Comparison of ENCODE assay signal across 8 mouse cellular contexts in the genomic region with DNA sequence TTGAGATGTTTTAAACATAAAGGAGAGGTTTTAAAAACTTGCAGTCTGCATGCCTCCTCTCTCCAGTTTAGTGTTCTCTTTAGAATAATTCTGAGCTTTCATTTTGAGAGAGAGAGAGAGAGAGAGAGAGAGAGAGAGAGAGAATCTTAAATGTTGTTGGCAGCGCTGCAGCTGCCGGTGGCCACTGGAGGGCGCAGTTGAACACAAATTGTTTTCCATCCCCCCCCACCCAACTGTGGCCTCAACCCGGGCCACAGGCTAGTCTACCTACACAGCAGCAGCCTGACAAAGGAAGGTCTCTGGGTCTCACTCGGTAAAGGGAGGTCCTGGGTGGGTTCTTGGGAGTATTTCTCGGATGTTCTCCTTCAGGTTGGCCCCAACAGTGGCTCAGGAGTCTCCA. TPM values are rescaled to one million over a fixed set of nuclear protein-coding genes. Genes with fewer than 3 reads are reported as not detected.
A peak's percentile ranks its signal among the peaks of the same experiment; 100 is the strongest.
DNase-seq lines count a peak whose midpoint lies in the region; ATAC-seq and TF ChIP-seq lines count a peak whose summit lies in the region.

No protein-coding gene starts in this region.

- no peak for TF ChIP-seq POLR2A in CH12.LX (IDR thresholded peaks at IDR 0.05; ENCODE audit: low read depth, low read length)

- peak; percentile 42 to 67 for DNase-seq in heart, postnatal 14 days
- no peak for DNase-seq in heart, embryonic 10.5 days (ENCODE audit: low spot score)
- peak; percentile 38 for DNase-seq in CH12.LX (ENCODE audit: extremely low read depth)
- DNase-seq in brain, adult 2 months (ENCODE audit: low read depth, low spot score) = peak; percentile 77
- peak; percentile 85 for DNase-seq in forebrain, postnatal 0 days
- DNase-seq in layer of hippocampus, postnatal 36 days = peak; percentile 36 to 54
- peak; percentile 88 for DNase-seq in midbrain, embryonic 14.5 days
- peak; percentile 43 for DNase-seq in urinary bladder, postnatal 14 days (ENCODE audit: low spot score)

- intact Hi-C loops in heart, postnatal 14 days (cut with DNase I) = loop anchor here (10.0 kb wide), 1 partner anchor 1084 kb away; no protein-coding TSS in a partner anchor

- peak; percentile 49 to 50 for TF ChIP-seq CTCF in CH12.LX (conservative IDR thresholded peaks at IDR 0.05 in 1 of 2, IDR thresholded peaks at IDR 0.05 in 1 of 2; ENCODE audit: low read depth in 2 of 2, low read length in 2 of 2)
- TF ChIP-seq CTCF in forebrain, postnatal 0 days (IDR thresholded peaks at IDR 0.05; ENCODE audit: low read depth) = peak; percentile 86

- dilution Hi-C loops in CH12.LX (cut with MboI; ENCODE audit: extremely low pct_ligation_motif_present, extremely low pct_unique_long_range_greater_than_20kb, low sequenced_read_pairs) = no loop called here

- no peaks in the 10 kb centered on the region for H3K36me3 ChIP-seq in heart, embryonic 10.5 days
- no peaks in the 10 kb centered on the region for H3K36me3 ChIP-seq in CH12.LX (replicated peaks in 1 of 2; ENCODE audit: control insufficient read depth in 1 of 2, insufficient read depth in 1 of 2, low read length in 1 of 2)
- no peaks in the 10 kb centered on the region for H3K36me3 ChIP-seq in forebrain, postnatal 0 days (ENCODE audit: insufficient read depth)
- H3K36me3 ChIP-seq in midbrain, embryonic 14.5 days (ENCODE audit: control insufficient read depth, insufficient read depth, low read length) = no peaks in the 10 kb centered on the region

- WGBS in heart, embryonic 10.5 days = 15% methylated on average over 6 of the region's 6 CpGs
- 12% methylated on average over 6 of the region's 6 CpGs for WGBS in forebrain, postnatal 0 days
- 9% methylated on average over 6 of the region's 6 CpGs for WGBS in midbrain, embryonic 14.5 days

- in situ Hi-C loops in CH12.LX (cut with MboI; ENCODE audit: low pct_ligation_motif_present, low pct_unique_long_range_greater_than_20kb, low sequenced_read_pairs) = loop anchor here (25.0 kb wide), 2 partner anchors 772 to 1197 kb away; no protein-coding TSS in a partner anchor

- H3K9me3 ChIP-seq in heart, embryonic 10.5 days = no peaks in the 10 kb centered on the region
- H3K9me3 ChIP-seq in CH12.LX (replicated peaks; ENCODE audit: low read length) = peaks cover 2% of the 10 kb centered on the region
- no peaks in the 10 kb centered on the region for H3K9me3 ChIP-seq in forebrain, postnatal 0 days (ENCODE audit: low read length)
- H3K9me3 ChIP-seq in midbrain, embryonic 14.5 days (ENCODE audit: control insufficient read depth, low read length) = no peaks in the 10 kb centered on the region

- H3K4me2 ChIP-seq in CH12.LX (ENCODE audit: insufficient read depth, low read depth, poor library complexity, severe bottlenecking) = no peak overlapping the region
- H3K4me2 ChIP-seq in forebrain, postnatal 0 days (ENCODE audit: low read depth) = no peak overlapping the region
- H3K4me2 ChIP-seq in midbrain, embryonic 14.5 days (ENCODE audit: low read length) = no peak overlapping the region

- H3K4me1 ChIP-seq in heart, embryonic 10.5 days = no peaks in the 10 kb centered on the region
- H3K4me1 ChIP-seq in CH12.LX (ENCODE audit: control insufficient read depth in 1 of 2, insufficient read depth in 2 of 2) = no peaks in the 10 kb centered on the region; a peak in 1 of 4 replicates
- no peaks in the 10 kb centered on the region for H3K4me1 ChIP-seq in forebrain, postnatal 0 days (ENCODE audit: insufficient read depth)
- H3K4me1 ChIP-seq in midbrain, embryonic 14.5 days (ENCODE audit: control insufficient read depth, insufficient read depth, low read length) = no peaks in the 10 kb centered on the region

- TF ChIP-seq RAD21 in CH12.LX (IDR thresholded peaks at IDR 0.05; ENCODE audit: low read depth, low read length) = peak; percentile 16

- H3K4me3 ChIP-seq in heart, embryonic 10.5 days = no peak overlapping the region
- H3K4me3 ChIP-seq in CH12.LX (replicated peaks in 1 of 3; ENCODE audit: low read depth in 2 of 3, low read length in 2 of 3, poor library complexity in 1 of 3) = no peak overlapping the region
- H3K4me3 ChIP-seq in forebrain, postnatal 0 days (ENCODE audit: low read depth, low read length) = no peak overlapping the region
- no peak overlapping the region for H3K4me3 ChIP-seq in midbrain, embryonic 14.5 days (replicated peaks; ENCODE audit: low read depth, low read length)

- ATAC-seq in forebrain, postnatal 0 days = peak; percentile 42; the same call in 1 of the 2 replicates
- ATAC-seq in midbrain, embryonic 14.5 days (ENCODE audit: low FRiP score, low TSS enrichment) = no peak

- H3K27ac ChIP-seq in heart, embryonic 10.5 days = no peak overlapping the region
- H3K27ac ChIP-seq in CH12.LX (ENCODE audit: insufficient read depth, low read depth) = no peak overlapping the region
- H3K27ac ChIP-seq in forebrain, postnatal 0 days (ENCODE audit: low read depth, low read length) = no peak overlapping the region
- no peak overlapping the region for H3K27ac ChIP-seq in midbrain, embryonic 14.5 days (replicated peaks; ENCODE audit: low read depth, low read length)

- no peak for TF ChIP-seq EP300 in CH12.LX (IDR thresholded peaks at IDR 0.05; ENCODE audit: low read length)

- H3K9ac ChIP-seq in CH12.LX (ENCODE audit: insufficient read depth, low read depth) = no peak overlapping the region
- no peak overlapping the region for H3K9ac ChIP-seq in forebrain, postnatal 0 days
- no peak overlapping the region for H3K9ac ChIP-seq in midbrain, embryonic 14.5 days (replicated peaks; ENCODE audit: low read length)

- no peaks in the 10 kb centered on the region for H3K79me2 ChIP-seq in CH12.LX (replicated peaks; ENCODE audit: control insufficient read depth, extremely low read depth, insufficient read depth, poor library complexity, severe bottlenecking)

- peaks cover 10% of the 10 kb centered on the region; the same call in 1 of the 2 replicates for H3K27me3 ChIP-seq in heart, embryonic 10.5 days (ENCODE audit: insufficient read depth, poor library complexity, severe bottlenecking)
- peaks cover 23% of the 10 kb centered on the region for H3K27me3 ChIP-seq in CH12.LX (replicated peaks)
- no peaks in the 10 kb centered on the region; the same call in 1 of the 2 replicates for H3K27me3 ChIP-seq in forebrain, postnatal 0 days (ENCODE audit: insufficient read depth, low read length)
- no peaks in the 10 kb centered on the region for H3K27me3 ChIP-seq in midbrain, embryonic 14.5 days (ENCODE audit: control insufficient read depth, insufficient read depth, low read length)

TF ChIP-seq in CH12.LX, 34 proteins besides CTCF, POLR2A, EP300 and RAD21:
- no peak for TF ChIP-seq IRF4 (IDR thresholded peaks at IDR 0.05; ENCODE audit: low read depth, low read length)
- no peak for TF ChIP-seq KAT2A (IDR thresholded peaks at IDR 0.05; ENCODE audit: insufficient replicate concordance, low read length)
- no peak for TF ChIP-seq RCOR1 (conservative IDR thresholded peaks at IDR 0.05; ENCODE audit: low read depth, low read length)
- TF ChIP-seq PAX5 (IDR thresholded peaks at IDR 0.05; ENCODE audit: low read length) = no peak
- no peak for TF ChIP-seq NRF1 (IDR thresholded peaks at IDR 0.05; ENCODE audit: low read depth, low read length)

RNA-seq across cellular contexts. Expression of a gene that starts 29.7 kb away (rescaled TPM):
- not detected for total RNA-seq in heart, postnatal 14 days (2021)
- polyA plus RNA-seq in heart, embryonic 10.5 days (2016; fragmentation: Nextera tagmentation; extraction: Ambion mirVana) = 0.05 TPM in 1 of 2 replicates, not detected in the other
- total RNA-seq in CH12.LX (2012; rRNA removed) (not detected in 2 replicates), CH12.LX (2014; rRNA removed) (not detected in 2 replicates)
- not detected in 2 replicates for polyA plus RNA-seq in CH12.LX (2012; ENCODE audit: insufficient read length, low read depth)
- 0.05 and 0.08 TPM in 2 replicates for total RNA-seq in forebrain, postnatal 0 days (2014; rRNA removed)
- 0.04 and 0.11 TPM in 2 replicates for polyA plus RNA-seq in forebrain, postnatal 0 days (2015; fragmentation: Nextera tagmentation; extraction: Ambion mirVana)
- under 1 TPM; 0.15 TPM for total RNA-seq in layer of hippocampus, postnatal 36 days (2021)
- polyA plus RNA-seq in midbrain, embryonic 14.5 days (2014; fragmentation: Nextera tagmentation; extraction: Ambion mirVana) = not detected in 2 replicates
